Mouse (Mus musculus) right cerebral cortex, postnatal 4 days (tissue): Measurements from ENCODE around the gene BC034090.

ENCODE experiments used
- DNase-seq: peaks from one replicate; pipeline ENCODE4 v3.0.0-alpha.2; 2022

The BC034090 gene

DNA sequence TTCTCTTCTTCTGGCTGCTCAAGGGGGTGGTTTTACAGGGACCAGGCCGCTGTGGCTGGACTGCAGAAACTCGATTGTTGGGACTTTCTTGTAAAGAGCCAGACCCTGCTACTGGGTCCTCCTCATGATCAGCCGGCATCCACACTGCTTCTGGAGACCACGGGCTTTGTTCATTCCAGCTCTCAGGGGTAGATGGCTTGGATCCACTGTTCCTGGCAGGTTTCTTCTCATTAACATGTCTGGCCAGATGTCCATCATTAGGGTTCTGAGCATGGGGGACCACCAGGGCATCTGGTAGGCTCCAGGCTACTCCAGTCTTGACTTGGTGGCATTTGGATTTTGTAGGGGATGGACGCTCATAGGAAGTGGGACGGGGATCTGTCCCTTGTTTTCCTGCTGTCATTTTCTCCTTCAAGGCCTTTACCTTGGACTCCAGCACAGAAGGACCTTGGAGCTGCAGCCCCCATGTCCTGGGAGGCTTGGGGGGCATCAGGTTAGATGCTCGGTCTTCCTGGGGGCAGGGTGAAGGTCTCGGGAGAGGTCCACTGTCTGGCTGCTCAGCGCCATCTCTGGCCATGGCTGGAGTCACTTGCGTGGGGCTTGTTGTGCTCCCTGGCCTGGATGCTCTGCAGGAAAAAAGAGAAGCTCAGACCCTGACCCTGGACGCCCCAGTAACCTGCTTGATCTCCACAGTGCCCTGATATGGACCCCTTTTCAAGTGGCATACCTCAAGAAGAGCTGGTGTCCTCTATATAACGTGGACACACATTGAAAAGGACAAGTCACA, 2.4 kb downstream of the BC034090 start:
- DNase-seq, result no peak

- DNase-seq, result no peak
These were observed 4.1 kb downstream of the BC034090 start for GRCm38 (mm10) chr1:155239962-155240717.

DNA sequence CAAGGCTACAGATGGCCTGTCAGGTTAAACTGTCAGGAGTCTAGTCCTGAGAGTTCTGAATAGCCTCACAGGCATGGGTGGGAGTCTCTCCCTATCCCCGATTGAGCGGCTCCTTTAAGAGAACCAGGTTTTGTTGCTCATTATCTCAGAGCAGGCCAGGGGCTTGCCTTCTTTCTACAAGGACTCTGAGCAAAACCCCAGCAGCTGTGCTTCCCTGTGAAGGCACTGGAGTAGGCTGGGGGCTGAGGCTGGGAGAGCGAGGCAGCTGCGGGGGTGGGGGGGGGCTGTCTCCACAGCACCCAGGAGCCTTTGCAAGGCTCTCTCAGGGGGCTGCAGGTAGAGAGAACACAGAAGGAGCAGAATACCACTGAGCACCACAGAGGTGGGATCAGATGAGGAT, 5.1 kb downstream of the BC034090 start:
- DNase-seq, result no peak

DNA sequence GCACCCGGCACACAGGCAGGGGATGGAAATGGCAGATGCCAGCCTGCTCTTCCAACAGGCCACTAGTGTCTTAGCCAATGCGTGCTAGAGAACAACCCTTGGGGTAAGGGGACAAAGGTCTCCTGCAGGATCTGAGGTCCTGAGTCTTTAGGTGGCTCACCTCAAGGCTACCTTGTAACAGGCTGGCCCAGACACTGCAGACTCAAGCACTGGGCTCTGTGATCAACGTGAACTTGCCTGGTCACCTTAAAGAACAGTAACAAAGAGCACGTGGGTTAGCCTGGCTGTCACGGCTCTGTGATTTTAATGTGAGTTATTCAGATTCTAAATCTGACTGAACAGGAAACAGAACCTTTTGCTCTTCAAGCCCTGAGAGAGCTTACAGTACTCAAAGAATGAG, 6.1 kb downstream of the BC034090 start:
- DNase-seq, result no peak

GRCm38 (mm10) chr1:155237390-155237789, 6.9 kb downstream of the BC034090 start:
- no peak for DNase-seq

GRCm38 (mm10) chr1:155236306-155237024, 7.8 kb downstream of the BC034090 start:
- DNase-seq, result no peak

GRCm38 (mm10) chr1:155235641-155236040, 8.6 kb downstream of the BC034090 start:
- DNase-seq, result no peak

DNA sequence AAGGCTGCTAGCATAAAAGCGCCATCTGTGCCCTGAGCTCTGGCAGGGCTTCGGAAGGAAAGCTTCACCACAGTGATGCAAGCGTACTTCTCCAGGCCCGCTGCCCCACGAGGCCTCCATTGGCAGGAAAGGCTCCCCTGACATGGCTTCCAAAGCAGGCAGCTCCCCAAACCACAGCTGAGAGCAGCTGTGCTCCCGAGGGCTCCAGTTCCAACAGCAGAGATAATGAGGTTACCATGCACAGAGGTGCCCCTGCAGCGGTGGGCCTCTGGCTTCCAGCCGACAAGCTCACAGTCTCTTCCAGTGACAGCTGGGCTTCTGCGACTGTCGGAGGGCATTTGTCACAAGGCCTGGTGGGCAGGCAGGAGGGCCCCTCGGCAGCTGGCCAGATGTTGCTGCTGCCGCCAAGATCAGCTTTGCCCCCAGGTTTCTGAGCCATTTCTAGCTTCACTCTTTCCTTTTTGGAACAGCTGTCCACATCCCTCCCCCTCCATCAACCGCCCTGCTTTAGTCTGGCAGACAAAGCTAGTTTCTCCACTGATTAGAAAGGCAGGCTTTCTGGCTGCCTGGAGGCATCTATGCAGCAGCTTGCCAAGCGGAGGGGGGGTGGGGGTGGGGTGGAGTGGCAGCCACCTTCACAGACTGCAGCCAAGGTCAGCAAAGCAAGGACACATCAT, 10.2 kb downstream of the BC034090 start:
- peak; percentile 60 for DNase-seq

DNA sequence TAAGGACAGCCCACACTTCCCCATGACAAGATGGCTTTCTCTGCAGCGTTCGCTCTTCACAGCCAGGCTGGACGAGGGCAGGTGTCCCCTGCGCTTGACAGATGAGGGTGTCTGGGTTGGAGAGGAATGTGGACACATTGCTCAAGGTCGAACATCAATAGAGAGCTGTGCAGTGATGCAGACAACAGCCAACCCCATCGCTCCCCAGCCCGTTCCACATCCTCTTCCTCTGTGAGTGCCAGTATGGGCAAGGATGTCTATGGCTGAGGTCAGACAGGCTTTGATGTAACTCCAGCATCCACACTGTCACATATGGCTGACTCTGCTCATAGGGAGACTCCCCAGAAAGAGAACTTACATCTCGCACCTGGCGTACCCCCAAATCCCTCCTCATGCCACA, 10.9 kb downstream of the BC034090 start:
- no peak for DNase-seq

- no peak for DNase-seq
These were observed 11.5 kb downstream of the BC034090 start for GRCm38 (mm10) chr1:155232786-155233185.

GRCm38 (mm10) chr1:155232385-155232784, 11.9 kb downstream of the BC034090 start:
- DNase-seq, result no peak

DNA sequence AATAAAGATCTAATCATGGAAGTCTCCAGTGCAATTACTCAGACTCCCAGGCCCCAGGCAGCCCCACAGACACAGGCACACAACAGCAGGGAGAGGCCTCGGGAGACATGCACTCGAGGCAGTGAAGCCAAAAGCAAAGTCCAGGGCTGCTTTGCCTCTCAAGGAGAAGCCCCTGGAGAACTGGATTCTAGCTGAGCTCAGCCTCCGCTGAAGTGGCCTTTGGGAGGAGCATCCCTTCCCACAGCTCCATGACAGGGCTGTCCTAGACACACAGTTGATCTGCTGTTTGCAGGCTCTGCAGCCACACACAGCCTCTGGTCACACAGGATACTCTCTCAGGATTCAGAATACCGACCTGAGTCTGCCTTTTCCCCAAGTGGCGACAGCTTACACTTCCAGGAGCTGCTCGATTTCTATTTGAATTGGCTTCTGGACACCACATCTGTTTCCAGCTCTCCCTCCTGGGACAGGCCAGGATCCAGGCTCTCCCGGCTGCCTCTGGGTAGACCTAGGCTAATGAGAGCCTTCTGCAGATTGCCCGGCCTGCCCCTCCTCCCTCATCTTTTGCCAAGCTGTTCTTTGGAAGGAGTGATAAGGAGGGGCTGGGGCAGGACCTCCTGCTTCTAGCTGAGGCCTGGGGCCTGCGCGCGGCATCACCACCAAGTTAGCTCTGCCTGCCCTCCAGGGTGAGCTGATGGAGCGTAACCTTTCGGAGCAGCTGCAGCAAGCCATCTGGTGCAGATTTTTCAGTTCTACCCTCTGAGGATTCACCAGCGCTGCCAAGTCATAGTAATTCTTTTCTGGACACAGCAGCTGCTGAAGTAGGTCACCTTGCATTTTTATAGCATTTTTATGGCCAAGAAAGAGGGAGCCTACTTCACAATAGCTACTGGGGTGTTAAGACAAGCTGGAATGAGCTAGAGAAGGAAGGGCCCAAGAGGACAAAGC, 14.5 kb downstream of the BC034090 start:
- DNase-seq, result no peak

DNA sequence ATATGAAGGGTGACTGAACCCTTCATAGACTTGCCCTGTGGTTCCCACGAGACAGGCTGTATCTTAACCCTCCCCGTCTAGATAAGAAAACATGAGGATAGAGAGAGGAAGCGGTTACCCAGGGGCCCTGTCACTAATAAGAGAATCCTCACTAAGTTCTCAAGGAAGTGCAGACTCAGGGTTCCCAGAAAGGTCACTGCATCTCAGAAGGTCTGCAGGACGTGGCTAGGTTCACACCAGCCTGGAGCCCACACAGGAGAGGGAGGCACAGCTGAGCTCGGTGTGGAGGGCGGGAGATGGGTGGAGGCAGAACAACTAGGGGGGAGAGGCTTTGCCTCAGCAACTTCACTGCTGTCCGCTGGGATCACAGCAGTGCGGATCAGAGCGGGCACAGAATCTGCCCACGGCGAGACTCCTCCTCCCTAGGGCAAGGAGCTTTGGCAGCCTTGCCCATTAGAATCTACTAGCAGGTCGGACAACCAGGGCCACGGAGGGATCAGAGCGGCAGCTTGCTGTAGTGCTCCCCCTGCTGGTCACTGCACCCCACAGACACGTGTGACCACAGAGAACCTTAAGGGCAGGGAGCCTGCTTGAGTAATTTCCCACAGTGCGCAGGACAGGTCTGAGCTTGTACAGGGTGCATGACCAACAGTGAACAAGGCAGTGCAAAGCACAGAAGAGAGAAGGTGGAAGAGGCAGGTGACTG, 20.2 kb downstream of the BC034090 start:
- peak; percentile 81 for DNase-seq

- DNase-seq, result no peak
These were observed 21.2 kb downstream of the BC034090 start for GRCm38 (mm10) chr1:155223036-155223435.

- DNase-seq, result no peak
These were observed 22.1 kb downstream of the BC034090 start for GRCm38 (mm10) chr1:155222101-155222669.

GRCm38 (mm10) chr1:155218924-155219323, 25.3 kb downstream of the BC034090 start:
- DNase-seq, result no peak

GRCm38 (mm10) chr1:155217865-155218541, 26.2 kb downstream of the BC034090 start:
- peak; percentile 45 for DNase-seq

DNA sequence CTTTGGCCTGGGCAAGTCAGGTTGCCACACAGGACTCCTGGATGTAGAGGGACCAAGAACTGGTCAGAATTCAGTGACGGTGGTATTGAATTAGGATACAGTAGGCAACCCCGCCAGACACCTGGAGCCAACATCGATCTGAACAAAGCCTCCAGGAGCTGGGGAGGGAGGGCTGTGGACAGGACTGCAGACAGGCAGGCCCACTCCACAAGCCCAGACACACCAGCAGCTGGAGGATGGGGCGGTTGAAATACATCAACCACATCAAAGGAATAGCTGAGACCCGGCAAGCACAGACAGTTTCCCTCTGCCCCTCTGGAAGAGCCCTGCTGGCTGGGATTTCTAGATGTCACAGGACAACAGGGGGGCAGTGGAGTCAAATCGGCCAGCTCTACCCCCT, 27.4 kb downstream of the BC034090 start:
- no peak for DNase-seq

GRCm38 (mm10) chr1:155216313-155216712, 27.9 kb downstream of the BC034090 start:
- DNase-seq, result no peak
